Mouse (Mus musculus) retina, adult 2 months (tissue): ENCODE data around the gene Gm20696.

Source experiments
- DNase-seq: peaks from one replicate; pipeline ENCODE4 v3.0.0-alpha.2; 2012; ENCODE audit warnings: low read depth, low spot score

Gm20696 gene

DNA sequence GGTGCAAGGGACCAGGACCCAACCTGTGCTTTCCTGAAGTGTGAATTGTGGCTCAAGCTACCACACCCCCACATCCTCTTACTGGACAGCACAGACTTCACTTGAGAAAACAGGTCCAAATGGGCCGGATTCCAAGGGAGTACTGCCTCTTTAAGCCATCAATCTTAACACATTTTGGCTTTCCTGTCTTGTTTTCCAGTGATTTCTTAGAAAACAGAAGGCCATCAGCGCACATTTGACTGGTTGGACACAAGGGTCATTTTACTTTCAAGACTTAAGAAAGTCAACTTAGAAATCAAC lies 402.8 kb downstream of the Gm20696 start:
- DNase-seq = no peak

- DNase-seq = no peak
Observed at GRCm38 (mm10) chr6:99263061-99263885, 403.3 kb downstream of the Gm20696 start.

GRCm38 (mm10) chr6:99261737-99262130 lies 404.9 kb downstream of the Gm20696 start:
- DNase-seq = no peak

DNA sequence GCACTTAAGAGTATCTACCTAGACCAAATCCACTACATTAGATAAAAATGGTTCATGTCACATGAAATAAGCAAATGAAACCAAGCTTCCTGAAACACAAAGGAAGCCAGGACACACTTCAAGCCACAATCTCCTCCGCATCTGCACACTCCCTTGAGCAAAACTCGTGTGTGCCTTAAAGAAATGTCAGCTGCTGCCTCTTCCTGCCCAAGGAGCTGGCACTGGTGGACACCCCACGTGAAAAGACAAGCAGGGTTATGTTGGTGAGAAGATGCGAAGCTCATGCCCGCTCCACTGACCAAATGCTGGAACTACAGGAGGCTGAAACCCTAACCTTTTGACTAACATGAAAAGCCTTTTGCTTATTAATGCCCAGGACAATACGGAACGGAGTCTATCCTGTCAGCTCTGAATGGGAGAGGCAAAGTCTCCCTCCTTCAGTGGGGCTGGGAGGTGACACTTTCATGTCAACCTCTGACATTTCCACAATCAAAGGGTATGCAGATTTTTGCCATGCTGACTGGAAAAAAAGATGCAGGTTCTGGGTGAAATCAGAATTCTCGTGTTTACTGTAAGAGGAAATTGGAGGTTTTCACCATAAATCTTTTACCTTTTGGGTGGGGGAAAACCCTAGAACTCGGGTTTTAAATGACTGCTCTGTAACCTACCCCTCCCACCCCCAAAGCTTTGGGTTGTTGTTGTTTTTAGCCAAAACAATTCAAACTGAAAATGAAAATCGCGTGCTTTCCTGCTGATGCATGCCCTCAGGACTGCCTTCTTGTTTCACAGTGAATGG lies 405.5 kb downstream of the Gm20696 start:
- no peak for DNase-seq

DNA sequence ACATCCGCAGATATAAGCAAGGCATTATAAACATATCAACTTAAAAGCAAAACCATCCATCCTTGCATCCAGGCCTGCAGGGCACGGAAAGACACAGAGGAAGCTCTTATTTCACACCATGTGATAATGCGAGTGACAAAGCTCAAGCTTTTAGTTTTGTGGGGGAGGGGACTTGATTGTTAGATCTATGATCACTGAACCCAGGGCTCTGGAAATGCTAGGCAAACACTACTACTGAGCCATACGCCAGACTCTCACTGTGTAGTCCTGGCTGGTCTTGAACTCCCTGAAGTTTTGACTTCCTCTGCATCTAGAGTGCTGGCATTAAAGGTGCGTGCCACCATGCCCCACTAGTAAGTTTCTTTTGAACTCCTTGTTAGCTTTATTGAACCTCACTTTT lies 408.3 kb downstream of the Gm20696 start:
- DNase-seq = no peak

GRCm38 (mm10) chr6:99257676-99258075 lies 408.9 kb downstream of the Gm20696 start:
- DNase-seq = no peak

DNA sequence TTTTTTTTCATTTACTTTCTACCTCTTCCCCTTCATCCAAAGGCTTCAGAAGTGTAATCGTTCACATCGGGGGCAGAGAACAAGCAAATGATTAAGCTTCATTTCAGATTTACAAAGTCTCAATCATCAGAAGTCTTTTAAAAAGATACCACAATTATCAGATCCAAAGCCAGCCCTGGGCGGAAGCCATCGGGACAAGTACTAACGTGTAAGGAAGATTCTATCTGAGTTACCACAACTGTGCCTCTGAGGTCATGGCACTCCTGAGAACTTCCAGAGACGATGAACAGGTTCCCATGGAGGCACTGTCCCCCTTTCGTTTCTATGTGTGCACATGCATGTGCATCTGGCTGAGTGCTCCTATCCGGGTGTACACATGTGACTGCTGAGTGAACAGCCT lies 413.3 kb downstream of the Gm20696 start:
- no peak for DNase-seq

DNA sequence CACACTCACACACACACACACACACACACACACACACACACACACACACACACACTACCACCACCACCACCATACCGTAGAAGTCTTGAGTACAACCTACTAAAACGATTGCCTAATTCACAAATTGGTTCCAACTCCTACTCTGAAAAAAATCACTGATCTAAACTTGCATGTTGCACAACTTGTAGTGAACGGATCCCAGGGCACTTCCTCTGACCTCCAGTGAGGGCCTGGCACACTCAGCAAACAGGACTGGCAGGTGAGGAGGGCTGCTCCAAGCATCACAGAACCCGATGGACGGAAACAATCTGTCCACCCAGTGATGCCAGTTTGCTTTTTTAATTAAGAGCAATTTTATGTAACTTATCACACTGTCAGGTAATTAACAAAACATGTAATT lies 413.8 kb downstream of the Gm20696 start:
- DNase-seq = no peak

GRCm38 (mm10) chr6:99251924-99252323 lies 414.7 kb downstream of the Gm20696 start:
- DNase-seq = no peak

GRCm38 (mm10) chr6:99251222-99251621 lies 415.4 kb downstream of the Gm20696 start:
- DNase-seq = no peak

- DNase-seq = no peak
Observed at GRCm38 (mm10) chr6:99249496-99250030, 417.0 kb downstream of the Gm20696 start.

GRCm38 (mm10) chr6:99248396-99248795 lies 418.2 kb downstream of the Gm20696 start:
- no peak for DNase-seq

DNA sequence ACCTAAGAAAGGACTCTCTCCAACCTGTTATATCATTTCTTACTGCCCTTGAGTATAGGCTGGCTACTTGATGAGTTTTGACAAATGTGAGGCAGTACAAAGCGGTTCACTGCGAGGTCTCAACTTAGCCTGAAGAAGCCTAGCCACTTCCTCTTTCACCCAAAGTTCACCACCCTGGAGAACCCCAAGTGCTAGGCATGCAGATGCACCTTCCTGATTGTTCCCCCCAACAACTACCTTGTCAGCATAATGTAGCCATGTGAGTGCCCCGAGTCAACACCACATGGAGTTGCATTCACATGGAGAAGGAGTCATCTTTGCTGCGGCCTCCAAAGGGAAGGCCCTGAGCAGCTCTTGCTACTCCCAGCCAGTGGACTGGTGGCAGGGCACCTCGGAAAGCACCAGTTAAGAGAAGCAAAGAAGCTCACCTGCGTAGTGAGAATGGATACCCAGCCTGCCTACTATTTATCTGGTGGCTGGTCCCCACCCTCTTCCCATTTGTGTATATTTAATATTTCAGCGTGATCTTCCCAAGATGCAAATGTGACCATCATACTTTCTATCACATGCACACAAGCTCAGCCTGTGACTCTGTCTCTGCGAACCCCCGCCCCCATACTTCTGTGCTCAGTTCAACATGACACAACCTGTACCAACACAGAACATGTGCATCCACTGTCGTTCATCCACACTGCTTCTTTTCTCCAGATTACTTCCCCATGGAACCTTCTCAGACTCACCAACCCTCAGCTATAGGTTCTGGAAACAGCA lies 424.8 kb downstream of the Gm20696 start:
- no peak for DNase-seq

- no peak for DNase-seq
Observed at GRCm38 (mm10) chr6:99240764-99241163, 425.8 kb downstream of the Gm20696 start.

GRCm38 (mm10) chr6:99235588-99235987 lies 431.0 kb downstream of the Gm20696 start:
- DNase-seq = no peak

- no peak for DNase-seq
Observed at GRCm38 (mm10) chr6:99233411-99233810, 433.2 kb downstream of the Gm20696 start.

DNA sequence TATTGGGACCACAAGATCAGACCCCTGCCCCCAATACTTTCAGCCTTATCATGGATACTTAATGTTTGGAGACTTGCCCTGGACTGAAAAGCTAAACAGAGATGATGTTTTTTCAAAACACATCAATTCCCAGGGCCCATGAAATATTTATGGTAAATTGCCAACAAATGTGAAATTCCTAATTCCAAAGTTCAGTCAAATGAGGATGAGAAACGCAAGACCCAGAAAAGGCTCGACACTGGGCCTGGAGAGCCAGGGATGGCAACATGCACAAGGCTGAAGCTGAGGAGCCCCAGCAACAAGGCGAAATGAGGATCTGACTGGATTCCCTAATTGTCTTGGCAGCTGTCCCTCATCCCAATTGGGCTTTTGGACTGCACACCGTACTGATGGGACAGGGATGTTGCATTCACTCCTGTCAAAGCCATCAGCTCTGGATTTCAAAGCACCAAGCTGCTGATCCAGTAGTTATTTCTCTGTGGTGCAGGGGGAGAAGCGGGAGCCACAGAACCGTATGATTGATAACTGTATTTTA lies 438.2 kb downstream of the Gm20696 start:
- DNase-seq = no peak

- no peak for DNase-seq
Observed at GRCm38 (mm10) chr6:99221147-99221546, 445.4 kb downstream of the Gm20696 start.

DNA sequence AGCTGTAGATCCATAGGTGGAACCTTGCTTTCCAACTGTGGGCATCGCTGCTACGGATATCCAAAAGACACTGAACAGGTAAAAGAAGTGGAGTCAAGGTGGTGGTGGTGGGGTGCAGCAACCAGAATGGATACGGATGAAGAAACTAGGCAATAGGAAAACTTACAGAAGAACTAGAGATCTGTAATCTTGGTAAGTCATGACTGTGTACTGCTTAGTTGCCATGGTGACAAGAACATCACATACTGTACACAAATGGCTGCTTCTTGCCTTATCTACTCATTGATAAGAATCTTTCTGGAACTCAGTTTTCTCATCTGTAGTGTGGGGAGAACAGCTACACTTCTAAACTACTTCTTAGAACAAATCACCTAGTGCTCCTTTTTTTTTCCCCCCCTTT lies 446.1 kb downstream of the Gm20696 start:
- no peak for DNase-seq

- no peak for DNase-seq
Observed at GRCm38 (mm10) chr6:99217846-99218245, 448.8 kb downstream of the Gm20696 start.

- no peak for DNase-seq
Observed at GRCm38 (mm10) chr6:99217155-99217554, 449.4 kb downstream of the Gm20696 start.

GRCm38 (mm10) chr6:99212461-99212860 lies 454.1 kb downstream of the Gm20696 start:
- no peak for DNase-seq
